Mouse (Mus musculus): Measurements from ENCODE around the gene Crygs.

DNA sequence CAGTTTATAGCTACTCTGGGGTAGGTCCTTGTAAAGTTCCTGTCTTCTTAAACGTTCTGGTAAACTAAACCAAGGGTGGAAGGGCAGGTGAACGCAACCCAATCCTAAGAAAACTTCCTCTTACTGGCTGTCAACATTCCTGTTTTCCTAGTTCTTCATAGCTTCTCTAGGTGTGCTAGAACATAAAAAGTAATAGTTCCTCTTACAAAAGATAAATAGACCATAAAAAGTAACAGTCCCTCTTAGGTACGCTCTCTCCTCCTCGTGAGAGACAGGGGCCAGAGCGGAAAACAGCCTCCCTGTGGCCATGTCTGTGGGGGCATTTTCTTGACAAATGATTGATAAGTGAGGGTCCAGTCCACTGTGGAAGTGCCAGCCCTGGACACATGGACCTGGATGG, 33.5 kb upstream of the Crygs start:
- no peak for TF ChIP-seq CTCF (IDR thresholded peaks at IDR 0.05; ENCODE audit: control insufficient read depth, insufficient read depth, insufficient replicate concordance, low read depth, low read length)
- TF ChIP-seq POLR2A (IDR thresholded peaks at IDR 0.05; ENCODE audit: control insufficient read depth, low read depth, low read length), result no peak

Measured in testis, adult 2 months (tissue).